Mouse (Mus musculus) retina, adult 2 months (tissue): ENCODE measurements around the gene Plekhg3.

ENCODE experiments used
- DNase-seq: peaks from one replicate; pipeline ENCODE4 v3.0.0-alpha.2; 2012; ENCODE audit warnings: low read depth, low spot score

Gene Plekhg3

DNA sequence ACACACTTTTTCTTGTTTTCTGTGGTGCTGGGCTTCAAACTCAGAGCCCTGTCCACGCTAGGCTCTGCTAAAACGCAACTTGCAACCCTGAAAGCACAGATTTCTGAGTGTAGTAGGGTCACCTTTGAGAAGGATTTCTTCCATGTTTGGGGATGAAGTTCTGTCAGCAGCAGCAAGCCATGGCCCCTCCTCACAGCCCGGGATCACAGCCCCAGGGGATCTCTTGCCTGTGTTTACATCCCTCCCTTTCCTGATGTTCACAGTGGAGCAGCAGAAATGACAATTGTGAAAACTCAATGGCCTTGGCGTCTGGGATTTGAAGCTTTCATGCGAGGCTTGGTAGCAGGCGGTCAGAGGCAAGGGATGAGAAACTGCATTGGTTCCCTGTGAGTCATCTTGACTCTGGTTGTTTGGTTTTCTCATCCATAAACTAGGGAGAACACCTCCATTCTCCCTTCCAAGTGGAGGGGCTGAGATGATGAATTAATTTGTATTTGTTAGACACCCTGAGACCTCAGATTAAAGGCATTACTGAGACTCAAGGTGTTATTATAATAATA, at the start of gene Plekhg3:
Gene Plekhg3 (plus strand): TSS at position 312 of the 560 bp plus-strand sequence.
- no peak for DNase-seq

DNA sequence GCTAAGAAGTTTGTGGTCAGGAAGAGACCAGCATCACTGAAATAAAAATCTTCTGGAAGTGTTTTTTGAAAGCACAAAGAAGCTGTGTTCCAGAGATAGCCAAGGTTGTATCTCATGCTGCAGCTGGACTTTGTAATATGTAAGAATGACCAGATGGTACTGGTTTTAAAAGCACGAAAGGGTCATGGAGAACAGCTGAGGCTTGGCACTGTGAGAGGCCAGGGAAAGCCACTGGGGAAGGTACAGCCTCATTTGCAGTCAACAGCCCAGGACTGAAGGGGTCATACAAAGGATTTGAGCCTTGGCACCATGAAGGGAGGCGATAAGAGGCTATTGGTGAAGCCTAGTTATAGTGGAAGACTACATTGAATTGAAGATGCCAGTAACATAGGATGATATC, 48.2 kb upstream of the Plekhg3 start:
- DNase-seq: no peak

GRCm38 (mm10) chr12:76482948-76483347, 47.7 kb upstream of the Plekhg3 start:
- no peak for DNase-seq

DNA sequence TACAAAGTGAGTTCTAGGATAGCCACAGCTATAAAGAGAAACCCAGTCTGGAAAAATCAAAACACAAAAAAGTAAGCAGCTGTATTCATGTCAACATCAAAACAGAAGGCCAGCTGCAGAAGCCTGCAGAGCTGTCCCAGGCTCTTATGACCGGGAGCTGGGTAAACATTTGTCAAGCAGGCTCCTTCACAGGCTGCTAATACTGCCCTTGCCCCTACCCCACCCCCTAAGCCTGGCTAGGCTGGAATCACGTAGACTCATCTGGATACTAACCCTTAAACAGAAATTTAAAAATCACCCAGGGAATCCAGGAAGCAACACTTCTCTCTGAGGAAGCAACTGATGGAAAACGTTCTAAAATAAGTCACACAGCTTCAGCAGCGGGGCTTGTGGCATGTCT, 45.8 kb upstream of the Plekhg3 start:
- no peak for DNase-seq

DNA sequence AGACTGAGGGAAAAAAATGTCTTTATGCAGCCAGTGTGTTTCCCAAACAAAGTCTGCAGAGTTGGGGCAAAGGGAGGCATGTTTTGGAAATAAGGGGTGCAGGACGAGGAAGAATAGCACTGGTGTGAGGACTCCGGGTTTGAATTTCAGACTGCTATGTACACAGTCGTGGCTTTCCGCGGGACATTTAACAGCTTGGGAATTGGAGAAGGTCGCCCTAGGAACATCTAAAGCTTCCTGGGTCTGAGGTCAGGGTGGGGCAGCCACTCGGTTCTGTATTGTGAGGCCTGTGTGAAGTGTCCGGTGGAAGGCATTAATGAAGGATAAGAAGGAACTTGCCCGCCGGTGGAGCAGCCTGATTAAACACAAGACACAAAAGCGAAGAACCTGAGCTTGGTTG, 45.3 kb upstream of the Plekhg3 start:
- no peak for DNase-seq

GRCm38 (mm10) chr12:76486943-76487342, 43.7 kb upstream of the Plekhg3 start:
- DNase-seq: no peak

- DNase-seq: no peak
Measured at GRCm38 (mm10) chr12:76490798-76491197, 39.9 kb upstream of the Plekhg3 start.

DNA sequence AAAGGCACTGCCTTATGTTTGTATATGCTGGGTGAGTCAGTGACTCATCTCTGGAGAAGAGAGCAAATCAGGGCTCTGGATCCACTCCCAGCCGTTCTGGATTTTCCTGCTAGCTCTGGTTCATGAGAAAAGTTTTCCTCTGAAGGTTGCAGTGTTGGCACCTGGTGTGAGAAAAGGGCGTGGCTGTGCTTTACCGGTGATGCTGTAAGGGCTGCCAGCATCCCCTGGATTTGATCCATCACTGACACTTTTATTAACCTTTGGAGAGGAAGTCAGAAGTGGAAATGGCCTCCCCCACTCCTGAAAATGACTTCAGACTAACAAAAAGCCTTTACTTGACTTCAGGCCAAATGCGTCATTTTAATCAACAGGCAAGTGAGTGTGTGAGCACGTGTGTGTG, 37.2 kb upstream of the Plekhg3 start:
- no peak for DNase-seq

DNA sequence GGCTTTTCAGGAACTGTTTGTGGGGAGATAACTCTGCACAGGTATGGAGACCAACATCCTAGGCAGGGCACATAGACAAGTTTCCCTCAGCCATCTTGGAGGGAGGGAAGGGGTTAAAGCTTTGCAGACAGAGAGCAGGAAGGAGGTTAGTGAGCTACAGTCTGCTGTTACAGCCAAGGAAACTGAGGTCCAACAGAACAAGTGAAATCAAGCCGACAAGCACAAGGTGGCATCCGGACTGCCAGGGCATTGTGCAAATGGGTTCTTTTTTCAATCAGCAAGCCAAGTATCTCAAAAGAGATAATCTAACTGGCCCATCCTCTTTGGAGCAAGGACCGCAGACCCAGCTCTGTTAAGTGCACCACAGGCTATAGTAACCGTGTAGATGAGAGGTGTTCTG, 35.3 kb upstream of the Plekhg3 start:
- DNase-seq: no peak

GRCm38 (mm10) chr12:76496324-76496723, 34.4 kb upstream of the Plekhg3 start:
- DNase-seq: peak; percentile 59

DNA sequence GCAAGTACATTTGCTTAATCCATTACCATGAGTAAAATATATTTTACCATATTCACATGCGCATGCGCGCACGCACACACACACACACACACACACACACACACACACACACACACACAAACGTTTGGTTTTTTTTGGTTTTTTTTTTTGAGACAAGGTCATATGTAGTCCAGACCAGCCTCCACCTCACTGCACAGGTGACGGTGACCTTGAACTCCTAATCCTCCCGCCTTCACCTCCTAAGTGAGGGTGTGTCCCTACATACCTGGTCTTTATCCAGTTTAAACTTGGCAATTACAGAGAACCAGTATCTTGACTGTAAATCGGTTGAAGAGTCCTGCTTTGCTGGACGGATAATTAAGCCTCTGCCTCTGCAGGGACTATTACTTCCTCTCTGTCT, 31.4 kb upstream of the Plekhg3 start:
- DNase-seq: no peak

GRCm38 (mm10) chr12:76500055-76500454, 30.6 kb upstream of the Plekhg3 start:
- no peak for DNase-seq

GRCm38 (mm10) chr12:76500896-76501295, 29.8 kb upstream of the Plekhg3 start:
- no peak for DNase-seq

DNA sequence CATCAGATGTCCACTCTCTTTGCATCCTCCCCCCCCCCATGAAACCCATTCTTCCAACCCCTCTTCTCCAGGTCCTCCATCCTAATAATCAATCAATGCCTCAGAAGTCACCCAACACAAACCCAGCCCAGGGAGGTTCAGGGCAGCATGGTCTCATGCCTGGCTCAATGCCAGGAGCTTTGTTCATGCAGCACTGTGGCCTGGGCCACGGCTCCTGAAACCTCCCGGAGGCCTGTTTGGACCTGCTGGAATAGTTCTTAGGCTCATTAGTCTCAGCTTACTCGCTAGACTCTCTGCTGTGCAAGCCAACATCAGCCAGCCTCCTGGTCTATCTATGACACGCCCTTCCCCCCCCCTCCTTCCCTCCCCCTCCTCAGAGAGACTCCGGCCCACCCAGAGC, 27.7 kb upstream of the Plekhg3 start:
- DNase-seq: no peak

DNA sequence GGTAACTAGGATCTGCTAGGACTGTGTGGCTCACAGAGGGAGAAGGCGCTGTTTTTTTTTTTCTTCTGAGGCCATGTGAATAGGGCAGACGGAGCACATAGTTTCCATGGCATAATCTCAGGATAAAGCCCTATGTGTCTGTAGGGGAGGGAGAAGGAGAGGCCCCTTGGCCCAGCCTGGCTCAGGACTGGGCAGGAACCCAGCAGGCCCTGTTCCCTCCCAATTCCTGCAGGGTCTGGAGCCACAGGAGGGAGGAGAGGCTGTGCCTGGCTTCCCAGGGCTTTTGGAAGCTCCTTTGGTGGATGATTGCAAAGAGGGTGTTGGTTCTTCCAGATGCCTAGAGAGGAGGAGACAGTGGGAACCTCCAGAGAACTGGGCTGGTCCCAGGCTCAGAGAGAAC, 24.2 kb upstream of the Plekhg3 start:
- DNase-seq: no peak

DNA sequence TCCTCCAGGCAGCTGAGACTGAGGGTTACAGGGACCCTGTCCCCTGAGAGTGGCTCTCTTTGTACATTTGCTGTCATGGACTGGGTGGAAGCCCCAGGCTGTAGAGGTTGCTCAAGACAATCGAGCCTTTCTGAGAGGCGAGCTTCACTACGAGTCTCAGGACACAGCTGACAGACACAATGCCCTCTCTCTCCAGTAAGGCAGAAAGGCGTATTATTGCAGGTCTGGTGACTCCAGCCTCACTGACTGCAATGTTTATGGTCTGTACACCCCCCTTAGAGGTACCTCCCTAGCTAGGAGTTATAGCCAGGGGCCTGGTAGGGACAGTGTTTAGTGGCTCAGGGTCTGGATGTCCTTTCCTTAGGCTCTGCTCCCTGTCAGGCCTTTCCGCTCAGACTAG, 22.9 kb upstream of the Plekhg3 start:
- no peak for DNase-seq

- no peak for DNase-seq
Measured at GRCm38 (mm10) chr12:76508909-76509440, 21.7 kb upstream of the Plekhg3 start.

DNA sequence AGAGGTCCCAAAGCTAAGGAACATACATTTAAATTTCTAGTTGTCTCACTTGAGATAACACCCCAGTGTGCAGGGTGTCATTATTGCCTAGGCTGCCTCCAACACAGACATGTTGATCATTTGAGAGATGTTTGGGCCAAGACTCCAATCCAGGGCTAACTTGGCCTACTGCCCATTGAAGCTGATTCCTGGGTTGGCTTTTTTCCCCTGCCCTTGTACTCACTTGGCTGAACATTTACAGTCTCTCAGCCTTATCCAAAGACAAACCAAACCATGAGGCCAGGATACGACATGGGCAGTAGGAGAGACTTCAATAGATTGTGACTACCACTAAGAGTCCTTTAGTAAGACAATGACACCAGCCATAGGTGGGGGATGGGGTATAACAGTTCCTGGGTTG, 18.0 kb upstream of the Plekhg3 start:
- DNase-seq: no peak

- DNase-seq: no peak
Measured at GRCm38 (mm10) chr12:76514842-76515241, 15.8 kb upstream of the Plekhg3 start.

DNA sequence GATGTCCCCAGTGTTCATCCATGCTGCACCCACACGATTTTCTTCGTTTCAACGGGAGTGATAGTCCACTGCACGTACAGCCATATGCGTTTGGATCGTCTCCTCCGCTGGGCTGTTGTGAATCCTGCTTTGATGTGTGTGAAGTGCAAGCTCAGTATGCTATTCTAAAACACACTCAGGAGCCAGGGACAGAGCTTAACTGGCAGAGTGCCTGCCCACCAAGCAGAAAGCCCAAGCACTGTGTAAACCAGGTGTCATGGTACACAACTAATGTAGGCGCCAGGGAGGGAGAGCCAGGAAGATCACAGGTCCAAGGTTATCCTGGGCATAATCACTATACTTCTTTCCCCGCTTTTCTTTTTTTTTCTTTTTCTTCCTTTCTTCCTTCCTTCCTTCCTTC, 12.7 kb upstream of the Plekhg3 start:
- DNase-seq: no peak

- no peak for DNase-seq
Measured at GRCm38 (mm10) chr12:76518909-76519842, 11.5 kb upstream of the Plekhg3 start.

- DNase-seq: no peak
Measured at GRCm38 (mm10) chr12:76523654-76524053, 7.0 kb upstream of the Plekhg3 start.

DNA sequence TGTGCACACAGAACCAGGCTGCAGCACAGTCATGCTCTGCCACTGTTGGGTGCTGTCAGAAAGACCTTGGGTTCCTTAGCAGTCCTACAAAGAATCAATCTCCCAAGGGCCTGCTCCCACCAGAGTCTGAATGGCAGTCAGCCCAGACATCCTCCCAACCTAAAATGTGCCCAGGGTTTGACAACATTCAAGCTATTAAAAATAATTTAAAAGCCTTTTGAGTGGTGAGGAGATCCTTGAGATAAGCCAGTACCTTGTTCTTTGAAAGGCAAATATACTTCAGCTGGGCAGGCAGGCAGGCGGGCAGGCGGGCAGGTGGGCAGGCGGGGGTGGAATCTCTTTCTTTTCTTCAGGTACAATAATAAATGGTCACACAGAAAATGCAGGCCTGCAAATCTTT, 5.8 kb upstream of the Plekhg3 start:
- no peak for DNase-seq
